Mouse (Mus musculus): ENCODE data around the gene Nosip.

Nosip gene

GRCm38 (mm10) chr7:45112529-45112928 is 50.3 kb downstream of the Nosip start:
- DNase-seq (ENCODE audit: low spot score): no peak

GRCm38 (mm10) chr7:45113476-45113875 is 51.2 kb downstream of the Nosip start:
- peak; percentile 32 for DNase-seq (ENCODE audit: low spot score)

GRCm38 (mm10) chr7:45117566-45117965 is 55.3 kb downstream of the Nosip start:
- no peak for DNase-seq (ENCODE audit: low spot score)

GRCm38 (mm10) chr7:45118336-45118735 is 56.1 kb downstream of the Nosip start:
- no peak for DNase-seq (ENCODE audit: low spot score)

GRCm38 (mm10) chr7:45119780-45120709 is 57.8 kb downstream of the Nosip start:
- DNase-seq (ENCODE audit: low spot score): no peak

- DNase-seq (ENCODE audit: low spot score): no peak
Observed at GRCm38 (mm10) chr7:45121404-45121803, 59.2 kb downstream of the Nosip start.

- no peak for DNase-seq (ENCODE audit: low spot score)
Observed at GRCm38 (mm10) chr7:45121966-45122365, 59.7 kb downstream of the Nosip start.

GRCm38 (mm10) chr7:45122561-45123185 is 60.4 kb downstream of the Nosip start:
- no peak for DNase-seq (ENCODE audit: low spot score)

- DNase-seq (ENCODE audit: low spot score): peak; percentile 45
Observed at GRCm38 (mm10) chr7:45123186-45123570, 60.9 kb downstream of the Nosip start.

GRCm38 (mm10) chr7:45124224-45125143 is 62.3 kb downstream of the Nosip start, which contains the start of gene Rps11:
Gene Rps11, minus strand, starts transcription at chr7:45124439.
- peak; percentile 100 for DNase-seq (ENCODE audit: low spot score)

- peak; percentile 71 for DNase-seq (ENCODE audit: low spot score)
Observed at GRCm38 (mm10) chr7:45125144-45125600, 62.9 kb downstream of the Nosip start.

- DNase-seq (ENCODE audit: low spot score): peak; percentile 33
Observed at GRCm38 (mm10) chr7:45125649-45126048, 63.4 kb downstream of the Nosip start.

- no peak for DNase-seq (ENCODE audit: low spot score)
Observed at GRCm38 (mm10) chr7:45126147-45126843, 64.1 kb downstream of the Nosip start.

GRCm38 (mm10) chr7:45126844-45127699 is 64.8 kb downstream of the Nosip start:
- peak; percentile 24 for DNase-seq (ENCODE audit: low spot score)
